Mouse (Mus musculus): ENCODE data around the gene Lrrc15. TPM values are rescaled to one million over a fixed set of nuclear protein-coding genes. Genes with fewer than 3 reads are reported as not detected.

Lrrc15 gene
- polyA plus RNA-seq (2012; ENCODE audit: insufficient read depth, insufficient read length, missing spikeins) = not detected in 2 replicates

DNA sequence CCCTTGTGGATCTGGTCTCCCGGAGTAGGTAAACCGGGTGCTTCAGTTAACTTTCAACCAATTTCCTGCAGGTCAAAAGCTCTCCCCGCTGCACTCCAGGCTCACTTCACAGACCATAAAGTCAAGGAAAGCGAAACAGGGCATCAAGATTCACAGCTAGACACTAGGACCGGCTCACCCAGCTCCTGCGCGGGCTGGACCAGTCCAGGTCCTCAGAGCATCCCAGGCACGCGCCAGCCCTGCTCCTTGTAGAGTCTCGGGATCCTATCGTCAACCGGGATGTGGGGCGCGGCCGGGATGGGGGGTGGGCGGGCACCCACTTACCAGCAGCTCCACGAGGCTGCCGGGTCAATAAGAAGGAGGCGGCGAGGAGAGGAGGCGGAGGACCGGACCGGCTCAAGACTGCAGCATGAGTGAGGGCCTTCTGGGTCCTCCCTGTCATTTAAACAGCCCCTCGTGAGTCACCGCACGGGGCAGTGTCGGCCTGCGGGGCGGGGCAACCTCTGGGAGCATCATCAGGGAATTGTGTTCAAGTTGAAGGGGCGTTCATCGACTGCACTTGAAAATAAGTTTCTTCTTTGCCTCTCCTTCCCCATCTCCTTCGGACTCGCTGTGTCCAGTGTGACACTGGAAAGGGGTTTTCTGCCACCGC, at the start of gene Lrrc15:
Lrrc15 (minus strand) TSS at position 413 of the 652 bp plus-strand sequence.
- TF ChIP-seq POLR2A (IDR thresholded peaks at IDR 0.05; ENCODE audit: borderline replicate concordance, low read depth, low read length) (no peak), CTCF (IDR thresholded peaks at IDR 0.05; ENCODE audit: low read depth, low read length) (no peak)
- H3K4me3 ChIP-seq (ENCODE audit: insufficient read depth, low read length) = no peak within 1 kb of the TSS

DNA sequence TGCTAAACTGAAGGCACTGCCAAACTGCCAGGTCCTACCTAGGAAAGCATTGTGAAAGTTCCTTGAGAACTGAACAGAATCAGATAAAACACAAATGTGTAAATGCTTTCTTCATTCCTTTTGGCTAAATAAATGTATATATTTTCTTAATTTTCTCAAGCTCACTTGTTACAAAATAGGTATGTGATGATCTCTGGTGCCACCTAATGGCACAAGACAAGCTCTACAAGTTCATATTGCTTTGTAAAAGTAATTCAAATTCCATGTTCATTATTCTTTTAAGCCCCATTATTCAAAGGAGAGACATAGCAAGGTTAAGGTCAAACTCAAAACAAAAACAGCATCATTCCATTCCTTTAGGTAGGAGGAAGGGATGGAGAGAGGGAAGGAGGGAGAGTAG, 31.2 kb upstream of the Lrrc15 start:
- TF ChIP-seq CTCF (IDR thresholded peaks at IDR 0.05; ENCODE audit: low read depth, low read length) = no peak
- no peak overlapping the region for H3K27ac ChIP-seq (ENCODE audit: insufficient read depth, low read depth, low read length)
- H3K4me3 ChIP-seq (ENCODE audit: insufficient read depth, low read length) = no peak overlapping the region
- H3K4me1 ChIP-seq (ENCODE audit: control insufficient read depth, insufficient read depth, low read length) = no peaks in the 10 kb centered on the region

More for the DNA sequence above, at the start of gene Lrrc15:
- Histone ChIP-seq H3K4me1 (ENCODE audit: control insufficient read depth, insufficient read depth, low read length) (no peaks in the 10 kb centered on the region), H3K27ac (ENCODE audit: insufficient read depth, low read depth, low read length) (no peak within 1 kb of the TSS)

DNA sequence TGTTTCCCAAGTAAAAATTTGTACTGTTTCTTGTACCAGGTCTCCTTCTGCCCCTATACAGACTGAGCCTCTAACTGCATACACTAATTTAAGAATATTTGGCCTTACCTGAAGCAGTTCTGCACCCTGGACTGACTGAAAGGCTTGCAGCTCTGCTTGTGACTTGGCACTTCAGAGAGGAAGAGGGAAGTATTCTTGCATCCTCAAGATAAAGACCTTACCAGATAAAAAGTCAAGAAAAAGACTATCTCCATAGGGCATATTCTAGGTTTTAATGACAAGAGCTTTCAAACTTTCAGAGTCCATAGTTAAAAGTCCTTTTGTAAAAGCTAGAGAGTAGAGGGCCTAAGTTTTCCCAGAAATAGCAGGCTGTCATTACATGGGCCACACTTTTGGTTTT, 27.6 kb upstream of the Lrrc15 start, which contains the start of gene Gp5:
Gp5 (minus strand) TSS at position 133 of the 400 bp plus-strand sequence.
- Histone ChIP-seq H3K27ac (ENCODE audit: insufficient read depth, low read depth, low read length) (no peak within 1 kb of the TSS), H3K4me3 (ENCODE audit: insufficient read depth, low read length) (peak within 1 kb of the TSS; percentile 66), H3K4me1 (ENCODE audit: control insufficient read depth, insufficient read depth, low read length) (no peaks in the 10 kb centered on the region)
- TF ChIP-seq POLR2A (IDR thresholded peaks at IDR 0.05; ENCODE audit: borderline replicate concordance, low read depth, low read length) (no peak), CTCF (IDR thresholded peaks at IDR 0.05; ENCODE audit: low read depth, low read length) (no peak)

DNA sequence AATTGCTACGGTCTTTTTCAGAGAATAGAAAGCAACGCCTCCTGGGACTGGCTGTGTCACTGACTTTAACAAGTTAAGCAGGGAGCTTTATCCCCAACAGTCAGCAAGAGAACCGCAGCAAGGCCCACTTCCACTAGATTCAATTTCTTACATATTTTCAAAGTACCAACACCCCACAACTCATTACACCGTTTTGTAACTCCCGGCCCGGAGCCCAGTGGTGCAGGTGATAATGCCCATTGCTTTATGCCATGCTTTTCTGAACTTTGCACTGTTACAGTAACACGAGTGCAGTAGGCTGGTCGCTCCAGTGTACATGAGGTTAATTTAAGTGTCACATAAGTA, 27.1 kb upstream of the Lrrc15 start:
- H3K27ac ChIP-seq (ENCODE audit: insufficient read depth, low read depth, low read length) = no peak overlapping the region
- no peaks in the 10 kb centered on the region for H3K4me1 ChIP-seq (ENCODE audit: control insufficient read depth, insufficient read depth, low read length)
- no peak overlapping the region for H3K4me3 ChIP-seq (ENCODE audit: insufficient read depth, low read length)
- TF ChIP-seq POLR2A (IDR thresholded peaks at IDR 0.05; ENCODE audit: borderline replicate concordance, low read depth, low read length) (no peak), CTCF (IDR thresholded peaks at IDR 0.05; ENCODE audit: low read depth, low read length) (no peak)

DNA sequence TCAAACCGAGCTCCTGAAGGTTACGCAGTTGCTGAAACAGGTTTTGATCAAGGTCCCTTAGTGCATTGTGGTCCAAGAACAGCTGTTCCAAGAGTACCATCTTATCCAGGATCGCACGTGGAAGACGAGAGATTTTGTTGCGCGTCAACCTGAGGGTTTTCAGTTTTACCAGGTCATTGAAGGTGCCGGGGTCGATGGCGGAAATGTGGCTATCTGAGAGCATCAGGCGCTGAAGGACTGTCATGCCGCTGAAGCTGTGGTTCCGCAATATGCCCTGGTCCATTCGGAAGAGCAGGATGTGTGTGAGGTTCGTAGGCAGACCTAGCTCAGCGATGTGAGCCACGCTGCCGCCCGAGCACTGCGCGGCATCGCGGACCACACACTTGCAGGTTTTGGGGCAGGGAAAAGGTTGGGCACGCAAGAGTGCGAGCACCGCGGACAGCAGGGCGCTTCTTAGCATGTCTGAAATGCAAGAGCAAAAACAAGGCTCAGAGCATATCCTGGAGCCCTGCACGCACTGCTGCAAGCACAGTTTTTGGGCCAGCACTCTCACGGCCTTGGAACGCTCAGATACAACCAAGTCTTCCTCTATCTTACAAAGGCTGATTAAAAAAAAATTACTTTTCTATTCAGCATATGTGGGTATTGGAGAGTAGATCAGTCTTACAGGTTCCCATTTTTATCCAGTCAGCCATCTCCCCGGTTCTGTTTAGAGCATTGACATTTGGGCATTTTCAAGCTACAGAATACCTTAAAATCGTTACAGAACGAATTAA, 26.5 kb upstream of the Lrrc15 start:
- H3K4me3 ChIP-seq (ENCODE audit: insufficient read depth, low read length) = peak overlapping the region; percentile 66
- TF ChIP-seq POLR2A (IDR thresholded peaks at IDR 0.05; ENCODE audit: borderline replicate concordance, low read depth, low read length) (no peak), CTCF (IDR thresholded peaks at IDR 0.05; ENCODE audit: low read depth, low read length) (no peak)
- no peak overlapping the region for H3K27ac ChIP-seq (ENCODE audit: insufficient read depth, low read depth, low read length)
- no peaks in the 10 kb centered on the region for H3K4me1 ChIP-seq (ENCODE audit: control insufficient read depth, insufficient read depth, low read length)

DNA sequence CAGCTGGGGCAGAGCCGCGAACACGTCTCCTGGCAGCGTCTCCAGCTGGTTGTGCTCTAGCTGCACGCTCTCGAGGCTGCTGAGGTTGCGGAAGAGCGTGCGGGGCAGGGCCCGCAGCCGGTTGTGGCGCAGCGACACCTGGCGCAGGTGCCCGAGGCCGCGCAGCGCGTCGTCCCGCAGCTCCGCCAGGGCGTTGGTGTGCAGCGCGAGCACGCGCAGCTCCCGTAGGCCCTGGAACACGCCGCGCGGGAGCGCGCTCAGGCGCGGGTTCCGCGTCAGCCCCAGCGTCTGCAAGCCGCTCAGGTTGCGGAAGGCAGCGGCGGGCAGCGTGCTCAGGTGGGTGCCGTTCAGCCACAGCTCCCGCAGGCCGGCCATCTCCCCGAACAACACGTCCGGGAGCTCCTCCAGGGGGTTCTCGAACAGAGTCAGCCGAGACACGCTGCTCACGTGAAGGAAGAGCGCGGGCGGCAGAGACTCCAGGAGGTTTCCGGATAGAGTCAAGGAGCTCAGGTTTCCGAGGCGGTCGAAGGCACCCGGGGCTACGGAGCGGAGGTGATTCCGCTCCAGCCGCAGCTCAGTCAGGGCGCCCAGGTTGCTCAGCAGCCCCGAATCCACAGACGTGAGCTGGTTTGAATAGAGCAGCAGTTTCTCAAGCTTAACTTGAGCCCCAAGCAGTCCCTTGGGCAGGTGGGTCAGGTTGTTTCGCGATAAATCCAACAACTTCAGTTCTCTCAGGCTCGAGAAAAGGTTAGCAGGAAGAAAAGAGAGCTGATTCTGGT, 25.7 kb upstream of the Lrrc15 start:
- TF ChIP-seq CTCF (IDR thresholded peaks at IDR 0.05; ENCODE audit: low read depth, low read length) = no peak
- no peak for TF ChIP-seq POLR2A (IDR thresholded peaks at IDR 0.05; ENCODE audit: borderline replicate concordance, low read depth, low read length)
- Histone ChIP-seq H3K27ac (ENCODE audit: insufficient read depth, low read depth, low read length) (no peak overlapping the region), H3K4me3 (ENCODE audit: insufficient read depth, low read length) (peak overlapping the region; percentile 66), H3K4me1 (ENCODE audit: control insufficient read depth, insufficient read depth, low read length) (peaks cover 3% of the 10 kb centered on the region; the same call in 1 of the 2 replicates)

DNA sequence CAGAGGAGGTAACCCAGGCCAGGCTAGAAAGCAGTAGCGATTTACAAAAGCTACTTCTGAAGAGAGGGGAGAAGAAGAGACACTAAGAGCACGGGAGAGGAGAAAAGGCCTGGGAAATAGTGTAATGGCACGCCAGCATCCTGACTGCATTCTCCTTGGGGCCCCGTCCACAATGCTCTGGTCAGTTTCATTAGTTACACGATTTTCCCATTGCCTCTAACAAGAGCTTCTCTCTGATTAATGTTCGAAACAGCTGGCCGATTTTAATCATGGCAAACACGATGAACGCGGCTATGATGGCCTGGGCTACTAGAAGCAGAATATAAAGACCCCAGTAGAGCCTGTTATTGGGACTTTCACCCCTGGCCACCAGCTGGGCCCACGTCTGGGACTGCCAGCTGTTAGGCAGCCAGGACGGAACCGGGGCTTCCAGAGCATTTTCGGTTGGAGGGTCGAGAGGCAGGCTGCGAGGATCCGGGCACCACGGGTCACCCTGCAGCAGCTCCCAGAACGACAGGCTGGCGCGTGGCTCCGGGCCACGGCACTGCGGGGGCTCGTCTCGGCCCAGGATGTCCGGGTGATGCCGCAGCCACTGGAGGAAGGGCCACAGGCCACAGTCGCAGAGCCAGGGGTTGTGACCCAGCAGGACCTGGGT, 25.0 kb upstream of the Lrrc15 start:
- Histone ChIP-seq H3K4me1 (ENCODE audit: control insufficient read depth, insufficient read depth, low read length) (peaks cover 3% of the 10 kb centered on the region; the same call in 1 of the 2 replicates), H3K27ac (ENCODE audit: insufficient read depth, low read depth, low read length) (no peak overlapping the region), H3K4me3 (ENCODE audit: insufficient read depth, low read length) (peak overlapping the region; percentile 66)
- no peak for TF ChIP-seq POLR2A (IDR thresholded peaks at IDR 0.05; ENCODE audit: borderline replicate concordance, low read depth, low read length)
- no peak for TF ChIP-seq CTCF (IDR thresholded peaks at IDR 0.05; ENCODE audit: low read depth, low read length)

DNA sequence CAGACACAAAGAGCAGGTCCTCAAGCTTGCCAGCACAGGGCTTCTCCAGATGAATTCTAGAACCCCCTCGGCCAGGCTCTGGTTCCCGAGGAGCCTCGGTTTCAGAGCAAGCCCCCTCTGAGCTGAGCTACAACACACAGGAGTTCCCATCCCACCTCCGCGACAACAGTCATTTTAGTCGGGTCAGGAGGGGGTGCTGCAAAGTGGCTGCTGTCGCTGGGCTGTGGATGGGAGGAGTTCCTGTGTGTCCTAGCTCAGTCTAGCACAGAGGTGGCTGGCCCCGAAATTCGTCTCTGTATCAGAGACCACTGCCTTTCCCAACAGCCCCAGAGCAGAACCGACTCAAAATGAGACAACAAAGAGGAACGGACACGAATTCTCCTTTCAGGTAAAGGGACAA, 24.2 kb upstream of the Lrrc15 start:
- peaks cover 3% of the 10 kb centered on the region; the same call in 1 of the 2 replicates for H3K4me1 ChIP-seq (ENCODE audit: control insufficient read depth, insufficient read depth, low read length)

DNA sequence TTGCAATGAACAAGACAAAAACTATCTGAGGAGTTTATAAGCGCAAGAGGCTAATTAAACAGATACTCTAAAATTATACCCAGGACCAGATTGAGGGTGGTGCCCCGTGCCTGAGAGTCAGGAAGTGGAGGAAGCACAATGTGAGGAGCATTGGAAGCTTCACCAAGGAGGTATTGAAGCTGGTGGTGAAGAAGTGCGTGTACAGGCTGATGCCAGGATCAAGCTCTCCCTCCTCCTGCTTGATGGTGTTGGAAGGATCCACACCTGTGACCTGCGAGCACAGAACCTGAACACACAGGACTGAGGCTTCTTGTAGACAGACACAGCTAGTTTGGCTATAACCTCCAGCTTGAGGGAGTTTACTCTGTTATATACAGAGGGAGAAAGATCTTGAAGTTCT, 23.0 kb upstream of the Lrrc15 start:
- Histone ChIP-seq H3K4me3 (ENCODE audit: insufficient read depth, low read length) (no peak overlapping the region), H3K27ac (ENCODE audit: insufficient read depth, low read depth, low read length) (no peak overlapping the region), H3K4me1 (ENCODE audit: control insufficient read depth, insufficient read depth, low read length) (peaks cover 3% of the 10 kb centered on the region; the same call in 1 of the 2 replicates)
- TF ChIP-seq CTCF (IDR thresholded peaks at IDR 0.05; ENCODE audit: low read depth, low read length) (no peak), POLR2A (IDR thresholded peaks at IDR 0.05; ENCODE audit: borderline replicate concordance, low read depth, low read length) (no peak)

More for the DNA sequence above, 24.2 kb upstream of the Lrrc15 start:
- no peak for TF ChIP-seq CTCF (IDR thresholded peaks at IDR 0.05; ENCODE audit: low read depth, low read length)
- no peak for TF ChIP-seq POLR2A (IDR thresholded peaks at IDR 0.05; ENCODE audit: borderline replicate concordance, low read depth, low read length)
- Histone ChIP-seq H3K4me3 (ENCODE audit: insufficient read depth, low read length) (no peak overlapping the region), H3K27ac (ENCODE audit: insufficient read depth, low read depth, low read length) (no peak overlapping the region)
